Mouse (Mus musculus) midbrain, embryonic 15.5 days (tissue): Measurements from ENCODE around the gene Kntc1. TPM values are rescaled to one million over a fixed set of nuclear protein-coding genes. Genes with fewer than 3 reads are reported as not detected.

Source experiments
- ATAC-seq: fragments of 200-750 bp; cut with Nextera tagmentation; replicated peaks from 2 replicates; pipeline ENCODE4 v1.8.0; 2017; ENCODE audit warnings: moderate TSS enrichment
- H3K27ac ChIP-seq: fragments of 300-500 bp; sonication (generic); 2 replicates; pipeline ENCODE4 v1.5.1; 2015; ENCODE audit warnings: mild to moderate bottlenecking, inconsistent platforms
- H3K27me3 ChIP-seq: fragments of 300-500 bp; sonication (generic); replicated peaks from 2 replicates; pipeline ENCODE4 v1.6.1; 2015; ENCODE audit warnings: inconsistent platforms
- H3K36me3 ChIP-seq: fragments of 300-500 bp; sonication (generic); replicated peaks from 2 replicates; pipeline ENCODE4 v1.6.1; 2015; ENCODE audit warnings: inconsistent platforms
- H3K4me1 ChIP-seq: fragments of 300-500 bp; sonication (generic); 2 replicates; pipeline ENCODE4 v1.6.1; 2015; ENCODE audit warnings: inconsistent platforms
- H3K4me2 ChIP-seq: fragments of 300-500 bp; sonication (generic); 2 replicates; pipeline ENCODE4 v1.6.1; 2015; ENCODE audit warnings: inconsistent platforms, mild to moderate bottlenecking, moderate library complexity
- H3K4me3 ChIP-seq: fragments of 300-500 bp; sonication (generic); 2 replicates; pipeline ENCODE4 v1.5.1; 2015; ENCODE audit warnings: mild to moderate bottlenecking, inconsistent platforms
- H3K9ac ChIP-seq: fragments of 300-500 bp; sonication (generic); 2 replicates; pipeline ENCODE4 v1.6.1; 2015; ENCODE audit warnings: mild to moderate bottlenecking, inconsistent platforms
- H3K9me3 ChIP-seq: fragments of 300-500 bp; sonication (generic); 2 replicates; pipeline ENCODE4 v1.6.1; 2016; ENCODE audit warnings: inconsistent platforms
- WGBS: fragments of 180-500 bp; shearing (Covaris S2); methylation state at CpG from one replicate; pipeline ENCODE4 v1.1.7; 2015; ENCODE audit warnings: mixed read lengths; 5-methylcytosine and 5-hydroxymethylcytosine counted together
- polyA plus RNA-seq: library from polyadenylated mRNA; unstranded; fragments of >200 nt; fragmentation: Nextera tagmentation; extraction: Ambion mirVana; gene quantifications from 2 replicates; pipeline ENCODE4 v1.2.1, GENCODE M21; 2015

Kntc1 gene
- polyA plus RNA-seq, 1 experiment from 2014 or later = 3.9 TPM

DNA sequence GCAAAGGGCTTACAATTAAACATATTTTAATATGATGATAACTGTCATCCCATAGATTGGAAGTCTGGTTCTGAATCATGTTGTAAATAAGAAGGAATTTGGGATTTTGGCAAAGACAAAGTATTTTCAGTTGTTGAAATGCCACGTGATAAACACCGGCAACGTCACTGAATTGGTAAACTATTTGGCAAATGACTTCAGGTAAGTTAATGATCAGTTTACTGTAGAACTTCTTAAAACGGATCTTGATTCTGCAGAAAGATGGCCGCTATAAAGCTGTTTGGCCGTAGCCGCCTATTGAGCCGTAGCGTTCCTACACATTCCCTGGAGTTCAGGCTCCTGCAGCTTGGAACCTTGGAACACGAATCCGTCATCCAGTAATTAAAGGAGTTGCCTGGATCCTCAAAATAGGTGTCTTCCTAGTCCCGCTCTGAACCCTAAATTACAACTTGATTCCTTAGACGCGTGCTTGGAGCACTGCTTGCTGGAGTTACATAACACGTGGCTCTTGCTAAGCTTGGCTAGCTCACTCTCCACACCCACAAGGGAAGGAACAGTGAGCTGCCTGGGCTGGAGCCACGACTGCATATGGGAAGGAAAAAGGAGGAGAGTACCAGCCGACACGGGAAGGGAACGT is 69.5 kb downstream of the Kntc1 start:
- 94% methylated on average over 19 of the region's 19 CpGs for WGBS
- Histone ChIP-seq H3K9me3 (no peaks in the 10 kb centered on the region), H3K9ac (no peak overlapping the region), H3K36me3 (no peaks in the 10 kb centered on the region), H3K4me3 (no peak overlapping the region), H3K27me3 (no peaks in the 10 kb centered on the region), H3K4me1 (no peaks in the 10 kb centered on the region; the same call in 1 of the 2 replicates), H3K4me2 (no peak overlapping the region), H3K27ac (no peak overlapping the region)
- ATAC-seq = no peak

- no peak overlapping the region for H3K4me3 ChIP-seq
- H3K9me3 ChIP-seq = no peaks in the 10 kb centered on the region
- no peaks in the 10 kb centered on the region for H3K36me3 ChIP-seq
- no peak for ATAC-seq
- H3K4me1 ChIP-seq = no peaks in the 10 kb centered on the region; the same call in 1 of the 2 replicates
- no peak overlapping the region for H3K4me2 ChIP-seq
- no peak overlapping the region for H3K9ac ChIP-seq
- H3K27ac ChIP-seq = no peak overlapping the region
- 79% methylated on average over 8 of the region's 9 CpGs for WGBS
- H3K27me3 ChIP-seq = no peaks in the 10 kb centered on the region
Observed at GRCm38 (mm10) chr5:123820501-123821263, 71.2 kb downstream of the Kntc1 start.

DNA sequence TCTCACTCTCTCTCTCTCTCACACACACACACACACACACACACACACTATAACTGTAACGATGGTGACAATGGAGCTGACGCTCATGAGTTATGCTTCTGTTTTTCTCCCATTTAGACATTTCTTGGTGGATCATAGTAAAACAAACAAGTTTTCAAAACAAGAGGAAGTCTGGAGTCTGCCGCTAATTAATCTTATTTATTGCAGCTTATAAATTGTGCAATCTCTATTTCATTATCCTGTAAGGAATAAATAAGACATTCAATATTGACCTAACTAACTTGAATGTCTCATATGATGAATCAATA is 71.7 kb downstream of the Kntc1 start:
- Histone ChIP-seq H3K4me3 (no peak overlapping the region), H3K4me1 (no peaks in the 10 kb centered on the region; the same call in 1 of the 2 replicates), H3K4me2 (no peak overlapping the region), H3K27ac (no peak overlapping the region), H3K9me3 (no peaks in the 10 kb centered on the region), H3K27me3 (no peaks in the 10 kb centered on the region), H3K9ac (no peak overlapping the region), H3K36me3 (no peaks in the 10 kb centered on the region)
- no peak for ATAC-seq
- WGBS = 93% methylated on average over 3 of the region's 3 CpGs

GRCm38 (mm10) chr5:123822706-123823105 is 73.2 kb downstream of the Kntc1 start:
- no peak overlapping the region for H3K4me2 ChIP-seq
- H3K36me3 ChIP-seq = no peaks in the 10 kb centered on the region
- H3K27me3 ChIP-seq = no peaks in the 10 kb centered on the region
- no peak for ATAC-seq
- no peaks in the 10 kb centered on the region; the same call in 1 of the 2 replicates for H3K4me1 ChIP-seq
- 61% methylated on average over 7 of the region's 7 CpGs for WGBS
- no peaks in the 10 kb centered on the region for H3K9me3 ChIP-seq
- no peak overlapping the region for H3K9ac ChIP-seq
- no peak overlapping the region for H3K4me3 ChIP-seq
- no peak overlapping the region for H3K27ac ChIP-seq

GRCm38 (mm10) chr5:123827659-123828091 is 78.2 kb downstream of the Kntc1 start:
- H3K27me3 ChIP-seq = no peaks in the 10 kb centered on the region
- H3K9me3 ChIP-seq = no peaks in the 10 kb centered on the region
- no peak overlapping the region for H3K27ac ChIP-seq
- H3K36me3 ChIP-seq = no peaks in the 10 kb centered on the region
- H3K4me2 ChIP-seq = no peak overlapping the region
- H3K4me1 ChIP-seq = no peaks in the 10 kb centered on the region
- H3K4me3 ChIP-seq = no peak overlapping the region
- no peak for ATAC-seq
- 82% methylated on average over 6 of the region's 6 CpGs for WGBS
- H3K9ac ChIP-seq = no peak overlapping the region

DNA sequence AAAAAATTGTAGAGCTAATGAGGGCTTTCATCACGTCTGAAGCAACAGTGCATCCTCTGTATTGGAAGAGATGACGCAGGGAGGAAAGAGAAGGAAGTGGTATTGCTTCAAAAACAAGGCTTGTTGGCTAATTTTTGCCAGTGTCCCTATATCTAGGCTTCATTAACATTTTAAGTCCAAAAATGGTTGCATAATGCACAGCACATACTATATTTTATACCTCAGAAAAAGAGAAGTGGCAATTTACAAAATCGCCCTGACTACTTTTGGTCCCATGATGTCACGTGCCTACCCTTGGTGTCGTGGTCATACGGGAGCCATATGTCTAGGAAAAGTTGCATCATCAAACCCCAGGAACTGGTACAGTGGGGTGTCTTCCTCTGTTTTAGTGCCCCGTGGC is 82.8 kb downstream of the Kntc1 start:
- H3K4me3 ChIP-seq = no peak overlapping the region
- H3K27me3 ChIP-seq = no peaks in the 10 kb centered on the region
- H3K9ac ChIP-seq = no peak overlapping the region
- WGBS = 90% methylated on average over 7 of the region's 7 CpGs
- H3K4me2 ChIP-seq = no peak overlapping the region
- ATAC-seq = no peak
- H3K27ac ChIP-seq = no peak overlapping the region
- H3K9me3 ChIP-seq = no peaks in the 10 kb centered on the region
- H3K4me1 ChIP-seq = no peaks in the 10 kb centered on the region
- no peaks in the 10 kb centered on the region for H3K36me3 ChIP-seq

DNA sequence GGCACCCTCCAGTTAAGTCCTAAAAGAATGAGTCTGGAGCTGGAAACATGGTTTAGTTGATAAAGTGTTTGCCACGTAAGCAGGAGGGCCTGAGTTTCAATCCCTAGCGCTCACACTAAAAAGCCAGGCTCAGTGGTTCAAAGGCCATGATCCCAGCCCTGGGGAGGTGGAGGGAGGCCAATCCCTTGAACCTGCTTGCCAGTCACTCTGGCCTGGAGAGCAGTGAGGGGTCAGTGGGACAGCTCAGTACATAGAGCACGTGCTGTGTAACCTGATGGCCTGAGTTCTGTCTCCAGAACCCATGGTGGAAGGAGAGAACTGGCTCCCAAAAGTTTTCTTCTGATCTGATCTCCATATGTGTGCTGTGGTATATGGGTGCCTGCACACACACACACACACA is 85.3 kb downstream of the Kntc1 start:
- H3K4me3 ChIP-seq = no peak overlapping the region
- WGBS = 75% methylated on average over 3 of the region's 3 CpGs
- no peaks in the 10 kb centered on the region for H3K4me1 ChIP-seq
- no peak overlapping the region for H3K4me2 ChIP-seq
- no peak overlapping the region for H3K9ac ChIP-seq
- H3K27ac ChIP-seq = no peak overlapping the region
- H3K36me3 ChIP-seq = no peaks in the 10 kb centered on the region
- no peaks in the 10 kb centered on the region for H3K27me3 ChIP-seq
- no peak for ATAC-seq
- no peaks in the 10 kb centered on the region for H3K9me3 ChIP-seq

DNA sequence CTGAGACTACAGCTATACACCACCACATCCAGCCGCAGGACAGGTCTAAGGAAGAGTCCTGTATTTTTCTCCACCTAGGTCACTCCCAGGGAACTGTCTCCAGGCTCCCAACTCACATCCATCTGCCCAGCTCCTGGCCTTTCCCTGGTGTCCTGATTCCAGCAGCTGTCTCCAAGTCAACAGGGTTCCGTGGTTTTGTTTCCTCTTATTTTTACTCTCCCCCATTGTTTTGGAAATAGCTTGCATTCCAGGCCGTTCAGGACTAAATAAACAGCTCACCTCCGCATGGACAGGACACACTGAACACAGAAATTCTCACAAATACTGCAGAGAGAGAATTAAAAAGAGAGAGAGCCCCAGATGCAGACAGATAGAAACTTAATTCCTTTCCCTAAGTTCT is 87.9 kb downstream of the Kntc1 start:
- no peaks in the 10 kb centered on the region for H3K4me1 ChIP-seq
- 56% methylated on average over 4 of the region's 4 CpGs for WGBS
- no peak overlapping the region for H3K4me2 ChIP-seq
- H3K27ac ChIP-seq = no peak overlapping the region
- no peaks in the 10 kb centered on the region for H3K9me3 ChIP-seq
- no peaks in the 10 kb centered on the region for H3K27me3 ChIP-seq
- no peak overlapping the region for H3K9ac ChIP-seq
- no peak overlapping the region for H3K4me3 ChIP-seq
- ATAC-seq = no peak
- H3K36me3 ChIP-seq = no peaks in the 10 kb centered on the region

- 62% methylated on average over 11 of the region's 11 CpGs for WGBS
- Histone ChIP-seq H3K9me3 (no peaks in the 10 kb centered on the region), H3K4me1 (no peaks in the 10 kb centered on the region), H3K4me3 (no peak overlapping the region), H3K27me3 (no peaks in the 10 kb centered on the region), H3K4me2 (no peak overlapping the region), H3K27ac (no peak overlapping the region), H3K9ac (no peak overlapping the region), H3K36me3 (no peaks in the 10 kb centered on the region)
- no peak for ATAC-seq
Observed at GRCm38 (mm10) chr5:123842221-123842934, 92.9 kb downstream of the Kntc1 start.

- Histone ChIP-seq H3K27me3 (no peaks in the 10 kb centered on the region), H3K9ac (no peak overlapping the region)
- 70% methylated on average over 3 of the region's 3 CpGs for WGBS
Observed at GRCm38 (mm10) chr5:123842935-123843282, 93.4 kb downstream of the Kntc1 start.

DNA sequence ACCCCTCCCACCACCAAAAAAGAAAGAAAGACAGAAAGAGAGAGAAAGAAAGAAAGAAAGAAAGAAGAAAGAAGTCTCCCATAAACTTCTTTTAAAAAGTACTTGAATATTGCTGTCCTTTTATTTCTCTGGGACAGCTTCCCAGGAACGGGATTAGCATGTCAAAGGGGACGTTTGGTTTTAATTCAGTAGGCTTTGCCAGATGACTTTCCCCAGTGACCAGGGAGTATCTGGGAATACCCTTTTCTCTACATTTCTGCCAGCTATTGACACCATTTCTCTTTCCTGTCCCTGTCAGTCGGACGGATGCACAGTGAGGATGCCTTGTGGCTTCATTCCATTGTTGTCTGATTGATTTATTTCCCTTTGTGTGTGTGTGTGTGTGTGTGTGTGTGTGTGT is 94.3 kb downstream of the Kntc1 start:
- H3K4me3 ChIP-seq = no peak overlapping the region
- H3K9ac ChIP-seq = no peak overlapping the region
- no peaks in the 10 kb centered on the region for H3K36me3 ChIP-seq
- H3K4me1 ChIP-seq = no peaks in the 10 kb centered on the region
- H3K27me3 ChIP-seq = no peaks in the 10 kb centered on the region
- H3K27ac ChIP-seq = no peak overlapping the region
- ATAC-seq = no peak
- WGBS = 34% methylated on average over 4 of the region's 4 CpGs
- H3K4me2 ChIP-seq = no peak overlapping the region
- no peaks in the 10 kb centered on the region for H3K9me3 ChIP-seq

More at GRCm38 (mm10) chr5:123842935-123843282, 93.4 kb downstream of the Kntc1 start:
- no peaks in the 10 kb centered on the region for H3K36me3 ChIP-seq
- no peaks in the 10 kb centered on the region for H3K9me3 ChIP-seq
- H3K4me1 ChIP-seq = no peaks in the 10 kb centered on the region
- ATAC-seq = no peak
- H3K4me3 ChIP-seq = no peak overlapping the region
- H3K4me2 ChIP-seq = no peak overlapping the region
- H3K27ac ChIP-seq = no peak overlapping the region

DNA sequence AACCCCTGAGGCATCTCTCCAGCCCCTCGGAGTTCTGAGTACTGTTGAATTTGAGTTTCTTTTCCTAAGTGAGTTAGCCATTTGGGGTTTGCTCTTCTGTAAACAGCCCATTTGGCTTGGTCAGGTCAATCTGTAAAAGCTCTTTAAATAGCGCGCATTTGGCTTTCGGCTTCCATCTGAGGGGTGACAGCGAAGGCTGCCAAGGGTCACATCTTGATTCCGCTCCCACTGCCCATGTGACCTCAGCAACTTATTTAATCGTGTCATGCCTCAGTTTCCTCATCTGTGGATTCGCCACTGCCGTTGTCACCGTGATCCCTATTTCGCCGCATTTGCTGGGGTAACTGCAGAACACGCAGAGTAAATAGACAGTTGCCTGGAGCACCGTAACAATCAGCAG is 94.8 kb downstream of the Kntc1 start:
- no peaks in the 10 kb centered on the region for H3K36me3 ChIP-seq
- no peak overlapping the region for H3K4me3 ChIP-seq
- no peaks in the 10 kb centered on the region for H3K4me1 ChIP-seq
- no peak overlapping the region for H3K27ac ChIP-seq
- H3K27me3 ChIP-seq = no peaks in the 10 kb centered on the region
- ATAC-seq = no peak
- H3K9ac ChIP-seq = no peak overlapping the region
- no peak overlapping the region for H3K4me2 ChIP-seq
- WGBS = 93% methylated on average over 14 of the region's 14 CpGs
- no peaks in the 10 kb centered on the region for H3K9me3 ChIP-seq
